Mouse (Mus musculus): Measurements from ENCODE around the gene Pik3c2g. TPM values are rescaled to one million over a fixed set of nuclear protein-coding genes. Genes with fewer than 3 reads are reported as not detected.

Pik3c2g gene
- polyA plus RNA-seq, 1 experiment from 2014 or later, result 0.15 TPM

DNA sequence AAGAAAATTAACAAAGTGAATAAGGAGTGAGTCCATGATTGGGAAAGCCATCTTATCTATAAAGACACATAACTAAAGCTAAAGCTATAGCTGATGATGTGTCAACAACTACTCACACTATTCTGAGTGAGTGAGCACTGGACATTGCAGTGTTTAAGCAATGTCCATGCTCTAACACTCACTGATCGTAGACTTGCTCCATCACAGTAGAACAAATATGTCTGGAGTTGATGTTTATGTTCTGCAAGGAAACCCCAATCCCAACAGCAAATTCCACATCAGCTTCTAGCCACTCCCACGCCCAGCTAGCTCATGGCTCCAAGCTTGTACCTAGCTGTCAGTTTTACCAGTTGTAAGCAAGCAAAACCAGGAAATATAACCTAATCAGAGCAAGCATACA, 399.5 kb downstream of the Pik3c2g start:
- no peaks in the 10 kb centered on the region for H3K4me1 ChIP-seq (ENCODE audit: control insufficient read depth, insufficient read depth, low read length)
- H3K27me3 ChIP-seq (ENCODE audit: control insufficient read depth, insufficient read depth, low read length), result no peaks in the 10 kb centered on the region
- no peaks in the 10 kb centered on the region for H3K9me3 ChIP-seq (ENCODE audit: control insufficient read depth, low read length)
- ATAC-seq (ENCODE audit: insufficient read depth, low FRiP score, low TSS enrichment), result no peak
- no peak overlapping the region for H3K27ac ChIP-seq (ENCODE audit: low read depth, low read length)
- no peak for DNase-seq (ENCODE audit: low spot score)
- no peak overlapping the region for H3K4me2 ChIP-seq (ENCODE audit: low read depth)
- no peak overlapping the region for H3K4me3 ChIP-seq (ENCODE audit: low read depth, low read length)
- H3K9ac ChIP-seq (ENCODE audit: low read length), result no peak overlapping the region
- WGBS, result 82% methylated on average over 2 of the region's 2 CpGs
- no peaks in the 10 kb centered on the region for H3K36me3 ChIP-seq (ENCODE audit: control insufficient read depth, insufficient read depth, low read length)

- H3K9me3 ChIP-seq (ENCODE audit: control insufficient read depth, low read length), result no peaks in the 10 kb centered on the region
- no peak for ATAC-seq (ENCODE audit: insufficient read depth, low FRiP score, low TSS enrichment)
- no peak overlapping the region for H3K4me2 ChIP-seq (ENCODE audit: low read depth)
These were observed 402.1 kb downstream of the Pik3c2g start for GRCm38 (mm10) chr6:139989075-139989474.

DNA sequence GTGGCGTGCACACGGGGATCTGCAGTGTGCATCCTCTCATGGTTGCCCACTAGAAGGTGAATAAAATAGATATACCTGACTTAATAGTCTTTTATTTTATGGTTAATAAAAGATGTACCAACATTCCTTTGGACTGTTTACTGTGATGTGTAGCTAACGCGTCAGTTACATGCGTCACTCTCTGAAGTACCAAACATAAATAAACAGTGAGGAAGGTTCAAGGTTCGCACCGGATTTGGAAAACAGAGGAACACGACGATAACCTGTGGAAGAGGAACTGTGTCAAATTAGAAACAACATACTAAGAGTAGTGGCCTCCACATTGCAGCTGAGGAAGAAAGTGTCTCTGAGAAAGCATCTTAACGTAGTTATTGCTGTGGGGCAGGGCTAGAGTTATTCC, 402.6 kb downstream of the Pik3c2g start:
- WGBS, result 86% methylated on average over 10 of the region's 10 CpGs
- no peak overlapping the region for H3K9ac ChIP-seq (ENCODE audit: low read length)
- no peak overlapping the region for H3K27ac ChIP-seq (ENCODE audit: low read depth, low read length)
- no peak for DNase-seq (ENCODE audit: low spot score)
- no peak overlapping the region for H3K4me2 ChIP-seq (ENCODE audit: low read depth)
- no peaks in the 10 kb centered on the region for H3K27me3 ChIP-seq (ENCODE audit: control insufficient read depth, insufficient read depth, low read length)
- H3K4me1 ChIP-seq (ENCODE audit: control insufficient read depth, insufficient read depth, low read length), result no peaks in the 10 kb centered on the region
- H3K36me3 ChIP-seq (ENCODE audit: control insufficient read depth, insufficient read depth, low read length), result no peaks in the 10 kb centered on the region
- no peak for ATAC-seq (ENCODE audit: insufficient read depth, low FRiP score, low TSS enrichment)
- no peaks in the 10 kb centered on the region for H3K9me3 ChIP-seq (ENCODE audit: control insufficient read depth, low read length)
- no peak overlapping the region for H3K4me3 ChIP-seq (ENCODE audit: low read depth, low read length)

More at GRCm38 (mm10) chr6:139989075-139989474, 402.1 kb downstream of the Pik3c2g start:
- no peak overlapping the region for H3K9ac ChIP-seq (ENCODE audit: low read length)
- H3K36me3 ChIP-seq (ENCODE audit: control insufficient read depth, insufficient read depth, low read length), result no peaks in the 10 kb centered on the region
- no peak for DNase-seq (ENCODE audit: low spot score)
- WGBS, result 83% methylated on average over 6 of the region's 6 CpGs
- H3K27ac ChIP-seq (ENCODE audit: low read depth, low read length), result no peak overlapping the region
- no peaks in the 10 kb centered on the region for H3K27me3 ChIP-seq (ENCODE audit: control insufficient read depth, insufficient read depth, low read length)
- H3K4me1 ChIP-seq (ENCODE audit: control insufficient read depth, insufficient read depth, low read length), result no peaks in the 10 kb centered on the region
- H3K4me3 ChIP-seq (ENCODE audit: low read depth, low read length), result no peak overlapping the region

DNA sequence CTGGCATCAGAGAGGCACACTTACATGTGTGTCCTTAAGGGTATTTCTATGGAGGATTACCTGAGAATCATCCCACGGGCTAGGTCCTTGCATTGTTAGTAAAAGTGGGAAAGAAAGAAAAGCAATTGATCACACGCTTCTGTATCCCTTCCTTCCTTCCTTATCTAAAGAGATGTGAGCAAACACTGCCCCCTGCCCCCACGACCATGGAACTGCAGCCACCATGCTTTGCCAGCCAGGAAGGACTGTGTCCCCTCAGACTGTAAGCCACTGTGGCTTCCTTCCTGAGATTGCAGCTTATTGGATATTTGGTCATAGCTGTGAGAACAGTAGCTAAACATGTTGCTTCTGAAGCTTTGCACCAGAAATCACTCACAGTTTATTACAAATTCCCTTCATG, 418.2 kb downstream of the Pik3c2g start:
- WGBS, result 83% methylated on average over 3 of the region's 3 CpGs
- Histone ChIP-seq H3K4me2 (ENCODE audit: low read depth) (no peak overlapping the region), H3K27ac (ENCODE audit: low read depth, low read length) (no peak overlapping the region), H3K36me3 (ENCODE audit: control insufficient read depth, insufficient read depth, low read length) (no peaks in the 10 kb centered on the region), H3K4me3 (ENCODE audit: low read depth, low read length) (no peak overlapping the region), H3K4me1 (ENCODE audit: control insufficient read depth, insufficient read depth, low read length) (no peaks in the 10 kb centered on the region), H3K9ac (ENCODE audit: low read length) (no peak overlapping the region), H3K9me3 (ENCODE audit: control insufficient read depth, low read length) (0 out of 2 replicates have a peak, but pooled peaks cover 3% of the 10 kb centered on the region), H3K27me3 (ENCODE audit: control insufficient read depth, insufficient read depth, low read length) (no peaks in the 10 kb centered on the region)
- no peak for ATAC-seq (ENCODE audit: insufficient read depth, low FRiP score, low TSS enrichment)
- no peak for DNase-seq (ENCODE audit: low spot score)

Other genes starting within 250 kb of the Pik3c2g start
- not detected in 2 replicates for gene Rergl, start 85.2 kb upstream of the Pik3c2g start, polyA plus RNA-seq (2014; fragmentation: Nextera tagmentation; extraction: Ambion mirVana)

Data from neural tube, embryonic 11.5 days (tissue).